Mouse (Mus musculus) Patski (cell line): ENCODE measurements around the gene Rbm8a2. TPM values are rescaled to one million over a fixed set of nuclear protein-coding genes. Genes with fewer than 3 reads are reported as not detected.
"Not testable (repeated sequence)": the region's sequence is repeated elsewhere in the genome, so short reads cannot be mapped to it uniquely, and the experiment has no call there.

Experiments used
- ATAC-seq: fragments of 100-300 bp; one replicate; pipeline ENCODE4 v1.8.0; 2021
- CTCF ChIA-PET: fragments of 350-600 bp; sonication (Branson Sonifier 250); formaldehyde crosslinking; loops from one replicate; lab custom pipeline; 2022; ENCODE audit warnings: inconsistent platforms; lab: Charles Lee
- POLR2A ChIA-PET: fragments of 350-600 bp; sonication (Branson Sonifier 250); formaldehyde crosslinking; loops from one replicate; lab custom pipeline; 2022; ENCODE audit warnings: antibody characterized with exemption, inconsistent platforms; lab: Charles Lee
- DNase-seq: peaks from one replicate; pipeline ENCODE4 v3.0.0-alpha.2; 2011; ENCODE audit warnings: low read depth, low spot score
- H3K27me3 ChIP-seq: fragments of 371-371 bp; one replicate; pipeline ENCODE4 v1.5.1; 2021
- CTCF ChIP-seq: fragments of 100-300 bp; IDR thresholded peaks from one replicate; pipeline ENCODE4 v1.5.1; 2021
- in situ Hi-C: fragments of 300-500 bp; cut with MboI; formaldehyde crosslinking; loops from 3 replicates; pipeline ENCODE4 v1.11.1; 2018; ENCODE audit warnings: low pct_unique_long_range_greater_than_20kb, mixed read lengths
- polyA plus RNA-seq: library from polyadenylated mRNA; unstranded; gene quantifications from one replicate; pipeline ENCODE4 v1.2.3, GENCODE M21; 2021

The Rbm8a2 gene
- 7.6 TPM for polyA plus RNA-seq

DNA sequence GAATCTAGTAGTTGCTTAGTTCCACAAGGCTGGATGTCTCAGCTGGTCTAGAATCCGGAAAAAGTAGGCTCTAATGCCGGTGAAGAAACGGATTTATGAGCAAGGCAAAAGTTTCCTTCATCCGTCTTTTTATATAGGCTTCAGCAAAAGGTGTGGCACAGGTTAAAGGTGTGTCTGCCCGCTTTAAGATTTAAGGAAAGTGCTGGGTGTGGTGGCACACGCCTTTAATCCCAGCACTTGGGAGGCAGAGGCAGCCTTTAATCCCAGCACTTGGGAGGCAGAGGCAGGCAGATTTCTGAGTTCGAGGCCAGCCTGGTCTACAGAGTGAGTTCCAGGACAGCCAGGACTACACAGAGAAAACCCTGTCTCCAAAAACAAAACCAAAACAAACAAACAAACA lies at the start of gene Rbm8a2:
Gene Rbm8a2, minus strand, starts transcription at position 101 of the 400 bp plus-strand sequence.
- POLR2A ChIA-PET, ATAC-seq, CTCF ChIA-PET, H3K27me3 ChIP-seq, in situ Hi-C loops, DNase-seq: not testable (repeated sequence)

GRCm38 (mm10) chr1:176028397-176028796 lies 49.5 kb upstream of the Rbm8a2 start:
- no peak for TF ChIP-seq CTCF
- ChIA-PET CTCF (no interaction called here), POLR2A (no interaction called here)
- H3K27me3 ChIP-seq, result peaks cover 9% of the 10 kb centered on the region
- in situ Hi-C loops, result no loop called here
- no peak for DNase-seq
- no peak for ATAC-seq

- no peak for ATAC-seq
- no peak for TF ChIP-seq CTCF
- CTCF ChIA-PET, result interaction anchor here (1.2 kb wide), 1 partner anchor 11 kb away, joined by 4 read pairs; no protein-coding TSS in a partner anchor
- DNase-seq, result no peak
- in situ Hi-C loops, result no loop called here
- H3K27me3 ChIP-seq, result peaks cover 5% of the 10 kb centered on the region
- POLR2A ChIA-PET, result no interaction called here
Observed at GRCm38 (mm10) chr1:176024501-176024900, 45.6 kb upstream of the Rbm8a2 start.

GRCm38 (mm10) chr1:176018523-176018922 lies 39.6 kb upstream of the Rbm8a2 start:
- ChIA-PET CTCF (no interaction called here), POLR2A (no interaction called here)
- ATAC-seq (no peak), DNase-seq (no peak)
- in situ Hi-C loops, result no loop called here
- peaks cover 5% of the 10 kb centered on the region for H3K27me3 ChIP-seq
- no peak for TF ChIP-seq CTCF

DNA sequence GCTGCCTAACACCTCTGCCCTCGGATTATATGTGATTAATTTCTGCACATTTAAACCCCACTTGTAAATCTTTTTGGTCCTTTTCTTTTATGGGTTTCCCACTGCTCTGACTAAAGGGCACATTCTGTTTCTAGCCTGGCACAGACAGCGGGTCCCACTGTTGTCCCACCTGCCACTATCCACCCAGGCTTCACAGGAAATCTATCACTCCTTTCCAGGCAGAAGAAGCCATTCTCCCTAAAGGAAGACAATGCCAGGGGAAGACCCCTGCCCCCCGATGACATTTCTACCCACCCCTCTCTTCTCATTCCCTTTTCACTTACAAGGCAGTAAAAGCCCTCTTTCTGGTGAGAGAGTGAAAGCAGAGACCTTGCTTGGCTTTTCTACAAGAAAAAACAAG lies 37.2 kb upstream of the Rbm8a2 start:
- DNase-seq (no peak), ATAC-seq (no peak)
- in situ Hi-C loops, result no loop called here
- POLR2A ChIA-PET, result no interaction called here
- H3K27me3 ChIP-seq, result peaks cover 5% of the 10 kb centered on the region
- no peak for TF ChIP-seq CTCF
- CTCF ChIA-PET, result no interaction called here

DNA sequence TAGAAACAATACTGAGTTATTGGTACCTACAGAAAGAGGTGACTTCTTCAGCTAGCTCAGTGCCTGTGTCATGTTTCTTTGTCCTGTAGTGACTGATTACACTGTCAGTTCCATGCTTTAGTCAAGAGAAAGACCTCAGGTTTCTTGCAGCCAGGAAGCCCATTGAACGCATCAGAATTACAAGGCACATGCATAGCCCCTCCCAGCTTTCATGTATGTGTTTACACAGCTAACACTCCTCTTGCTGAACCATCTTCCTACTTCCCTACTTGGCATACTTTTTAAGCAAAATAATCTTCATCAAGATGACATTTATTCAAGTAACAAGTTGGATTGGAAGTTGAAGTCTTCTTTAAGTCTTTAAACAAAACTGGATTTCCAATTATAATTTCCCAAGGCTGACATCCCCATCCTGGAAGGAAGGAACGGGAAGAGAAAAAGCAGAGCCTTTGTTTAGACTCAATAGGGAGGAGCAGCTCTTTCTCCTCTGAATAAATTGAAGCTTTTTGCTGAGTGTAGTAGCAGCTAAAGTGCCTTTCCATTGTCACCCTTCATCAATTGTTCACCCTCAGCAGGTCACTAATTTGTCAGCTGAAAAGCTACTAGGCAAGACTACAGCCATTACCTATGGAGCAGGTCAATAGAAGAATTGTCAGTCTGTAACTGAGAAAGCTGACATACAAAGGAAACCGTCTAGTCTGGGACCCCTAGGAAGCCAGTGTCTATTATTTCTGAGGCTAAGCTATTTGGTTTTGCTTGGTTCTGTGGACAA lies 34.8 kb upstream of the Rbm8a2 start:
- TF ChIP-seq CTCF, result no peak
- ChIA-PET CTCF (interaction anchor here (0.6 to 1.8 kb wide), 3 partner anchors 12 to 18 kb away, joined by 3 to 4 read pairs (median 4); no protein-coding TSS in a partner anchor), POLR2A (no interaction called here)
- no peak for DNase-seq
- peaks cover 5% of the 10 kb centered on the region for H3K27me3 ChIP-seq
- no peak for ATAC-seq
- in situ Hi-C loops, result no loop called here

GRCm38 (mm10) chr1:176011535-176011934 lies 32.6 kb upstream of the Rbm8a2 start:
- no peak for DNase-seq
- in situ Hi-C loops, result no loop called here
- ATAC-seq, result no peak
- peaks cover 5% of the 10 kb centered on the region for H3K27me3 ChIP-seq
- ChIA-PET POLR2A (no interaction called here), CTCF (no interaction called here)
- no peak for TF ChIP-seq CTCF

- CTCF ChIA-PET, result interaction anchor here (1.3 kb wide), 1 partner anchor 28 kb away, joined by 3 read pairs; no protein-coding TSS in a partner anchor
- no peak for TF ChIP-seq CTCF
- POLR2A ChIA-PET, result no interaction called here
- ATAC-seq, result no peak
- no peak for DNase-seq
- in situ Hi-C loops, result no loop called here
- H3K27me3 ChIP-seq, result peaks cover 5% of the 10 kb centered on the region
Observed at GRCm38 (mm10) chr1:176011072-176011471, 32.2 kb upstream of the Rbm8a2 start.

- no peak for TF ChIP-seq CTCF
- ChIA-PET CTCF (no interaction called here), POLR2A (no interaction called here)
Observed at GRCm38 (mm10) chr1:176008411-176008810, 29.5 kb upstream of the Rbm8a2 start.

GRCm38 (mm10) chr1:176000599-176000998 lies 21.7 kb upstream of the Rbm8a2 start:
- no peaks in the 10 kb centered on the region for H3K27me3 ChIP-seq
- CTCF ChIA-PET, result interaction anchor here (1.2 kb wide), 1 partner anchor 9 kb away, joined by 3 read pairs; no protein-coding TSS in a partner anchor
- in situ Hi-C loops, result no loop called here
- no peak for TF ChIP-seq CTCF
- ATAC-seq (no peak), DNase-seq (no peak)
- POLR2A ChIA-PET, result no interaction called here

More at GRCm38 (mm10) chr1:176008411-176008810, 29.5 kb upstream of the Rbm8a2 start:
- DNase-seq (no peak), ATAC-seq (no peak)
- H3K27me3 ChIP-seq, result no peaks in the 10 kb centered on the region
- in situ Hi-C loops, result no loop called here

GRCm38 (mm10) chr1:175997076-175997651 lies 18.2 kb upstream of the Rbm8a2 start:
- in situ Hi-C loops, result no loop called here
- no peak for TF ChIP-seq CTCF
- ChIA-PET POLR2A (no interaction called here), CTCF (interaction anchor here (1.3 kb wide), 1 partner anchor 14 kb away, joined by 4 read pairs; no protein-coding TSS in a partner anchor)
- ATAC-seq (no peak), DNase-seq (no peak)
- H3K27me3 ChIP-seq, result no peaks in the 10 kb centered on the region
